Mouse (Mus musculus): ENCODE measurements around the gene Olfr52.
"Not testable (repeated sequence)": the region's sequence is repeated elsewhere in the genome, so short reads cannot be mapped to it uniquely, and the experiment has no call there.

DNA sequence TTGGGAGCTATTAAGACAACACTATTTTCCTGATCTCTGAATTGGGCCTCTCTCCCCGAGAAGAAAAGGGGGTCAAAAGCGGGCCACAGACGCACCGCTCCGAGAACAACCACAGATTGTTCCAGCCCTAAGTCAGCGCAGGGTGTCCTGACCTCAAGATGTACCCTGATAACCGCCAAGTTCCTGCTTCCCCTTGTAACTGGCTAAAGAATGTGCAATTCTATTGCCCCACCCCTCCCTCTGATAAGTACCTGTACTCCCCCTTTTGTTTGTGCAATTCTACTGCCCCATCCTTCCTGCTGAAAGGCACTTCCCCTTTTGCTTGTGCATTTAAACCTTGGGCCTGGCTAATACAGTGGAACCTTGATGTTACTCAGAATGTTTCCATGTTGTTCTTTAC is 10.1 kb downstream of the Olfr52 start:
- TF ChIP-seq CTCF (IDR thresholded peaks at IDR 0.05; ENCODE audit: control insufficient read depth, insufficient read depth, insufficient read length); USF1 (IDR thresholded peaks at IDR 0.05; ENCODE audit: low read depth); MYOD1 (IDR thresholded peaks at IDR 0.05; ENCODE audit: control insufficient read depth, insufficient read length, low read depth): not testable (repeated sequence)

All from C2C12 (cell line).